Mouse (Mus musculus) intestine, postnatal 0 days (tissue): Measurements from ENCODE around the gene Lamc1. TPM values are rescaled to one million over a fixed set of nuclear protein-coding genes. Genes with fewer than 3 reads are reported as not detected.

Experiments used
- ATAC-seq: fragments of 200-750 bp; cut with Nextera tagmentation; 2 replicates; pipeline ENCODE4 v1.8.0; 2017; ENCODE audit warnings: mild to moderate bottlenecking, moderate TSS enrichment, moderate library complexity
- H3K27ac ChIP-seq: fragments of 300-500 bp; sonication (generic); 2 replicates; pipeline ENCODE4 v1.5.1; 2014; ENCODE audit warnings: mild to moderate bottlenecking, low read depth, low read length, moderate library complexity
- H3K27me3 ChIP-seq: fragments of 300-500 bp; sonication (generic); replicated peaks from 2 replicates; pipeline ENCODE4 v1.6.1; 2014; ENCODE audit warnings: low read length, mixed read lengths; ENCODE audit not compliant: control insufficient read depth, insufficient read depth
- H3K36me3 ChIP-seq: fragments of 300-500 bp; sonication (generic); 2 replicates; pipeline ENCODE4 v1.6.1; 2014; ENCODE audit warnings: mild to moderate bottlenecking, moderate library complexity; ENCODE audit not compliant: control insufficient read depth, insufficient read depth
- H3K4me1 ChIP-seq: fragments of 300-500 bp; sonication (generic); replicated peaks from 2 replicates; pipeline ENCODE4 v1.6.1; 2014; ENCODE audit warnings: antibody characterized with exemption, low read length, mixed read lengths; ENCODE audit not compliant: control insufficient read depth, insufficient read depth
- H3K4me2 ChIP-seq: fragments of 300-500 bp; sonication (generic); replicated peaks from 2 replicates; pipeline ENCODE4 v1.6.1; 2014; ENCODE audit warnings: low read depth, mild to moderate bottlenecking, moderate library complexity
- H3K4me3 ChIP-seq: fragments of 300-500 bp; sonication (generic); 2 replicates; pipeline ENCODE4 v1.5.1; 2014; ENCODE audit warnings: low read depth, low read length
- H3K9ac ChIP-seq: fragments of 300-500 bp; sonication (generic); 2 replicates; pipeline ENCODE4 v1.6.1; 2014; ENCODE audit warnings: mild to moderate bottlenecking, low read depth, low read length
- H3K9me3 ChIP-seq: fragments of 300-500 bp; sonication (generic); 2 replicates; pipeline ENCODE4 v1.6.1; 2016; ENCODE audit warnings: mixed run types; ENCODE audit not compliant: control insufficient read depth
- CTCF ChIP-seq: sonication (generic); IDR thresholded peaks from 2 replicates; pipeline ENCODE4 v1.5.1; 2016; ENCODE audit warnings: low read depth, mild to moderate bottlenecking, control low read depth, antibody characterized with exemption, moderate library complexity
- WGBS: fragments of 180-500 bp; shearing (Covaris S2); extraction: QIAGEN DNeasy Blood & Tissue Kit; methylation state at CpG from one replicate; pipeline ENCODE4 v1.1.7; 2014; 5-methylcytosine and 5-hydroxymethylcytosine counted together
- polyA plus RNA-seq: library from polyadenylated mRNA; unstranded; fragments of >200 nt; fragmentation: Nextera tagmentation; extraction: Ambion mirVana; gene quantifications from 2 replicates; pipeline ENCODE4 v1.2.1, GENCODE M21; 2015

Gene Lamc1
- polyA plus RNA-seq, 1 experiment from 2014 or later: 39.2 TPM

GRCm38 (mm10) chr1:153321404-153321803 lies 11.2 kb downstream of the Lamc1 start:
- Histone ChIP-seq H3K27ac (no peak overlapping the region), H3K36me3 (peaks cover 10% of the 10 kb centered on the region; the same call in 1 of the 2 replicates), H3K4me1 (peaks cover 16% of the 10 kb centered on the region), H3K9me3 (no peaks in the 10 kb centered on the region), H3K4me3 (no peak overlapping the region), H3K9ac (no peak overlapping the region), H3K27me3 (no peaks in the 10 kb centered on the region), H3K4me2 (peak overlapping the region; percentile 37)
- WGBS: 55% methylated on average over 12 of the region's 12 CpGs
- TF ChIP-seq CTCF: no peak
- ATAC-seq: no peak

- H3K9ac ChIP-seq: no peak overlapping the region
- H3K4me2 ChIP-seq: peak overlapping the region; percentile 37
- peaks cover 6% of the 10 kb centered on the region; the same call in 1 of the 2 replicates for H3K36me3 ChIP-seq
- WGBS: 20% methylated on average over 6 of the region's 6 CpGs
- H3K27ac ChIP-seq: no peak overlapping the region
- peaks cover 16% of the 10 kb centered on the region for H3K4me1 ChIP-seq
- H3K9me3 ChIP-seq: no peaks in the 10 kb centered on the region
- no peaks in the 10 kb centered on the region for H3K27me3 ChIP-seq
- no peak overlapping the region for H3K4me3 ChIP-seq
- ATAC-seq: no peak
- TF ChIP-seq CTCF: no peak
These were observed 11.9 kb downstream of the Lamc1 start for GRCm38 (mm10) chr1:153320554-153321147.

GRCm38 (mm10) chr1:153320121-153320520 lies 12.5 kb downstream of the Lamc1 start:
- no peak for TF ChIP-seq CTCF
- 40% methylated on average over 4 of the region's 4 CpGs for WGBS
- H3K27me3 ChIP-seq: no peaks in the 10 kb centered on the region
- H3K36me3 ChIP-seq: peaks cover 3% of the 10 kb centered on the region; the same call in 1 of the 2 replicates
- no peak overlapping the region for H3K27ac ChIP-seq
- H3K4me3 ChIP-seq: no peak overlapping the region
- peak overlapping the region; percentile 37; the same call in 1 of the 2 replicates for H3K4me2 ChIP-seq
- H3K9me3 ChIP-seq: no peaks in the 10 kb centered on the region
- ATAC-seq: no peak
- no peak overlapping the region for H3K9ac ChIP-seq
- peaks cover 16% of the 10 kb centered on the region for H3K4me1 ChIP-seq

- Histone ChIP-seq H3K9ac (no peak overlapping the region), H3K36me3 (peaks cover 3% of the 10 kb centered on the region; the same call in 1 of the 2 replicates), H3K4me1 (peaks cover 16% of the 10 kb centered on the region), H3K27me3 (no peaks in the 10 kb centered on the region), H3K4me3 (no peak overlapping the region), H3K9me3 (no peaks in the 10 kb centered on the region), H3K4me2 (no peak overlapping the region), H3K27ac (no peak overlapping the region)
- 93% methylated on average over 1 of the region's 1 CpGs for WGBS
- no peak for ATAC-seq
- no peak for TF ChIP-seq CTCF
These were observed 13.8 kb downstream of the Lamc1 start for GRCm38 (mm10) chr1:153318741-153319140.

- Histone ChIP-seq H3K4me3 (no peak overlapping the region), H3K27me3 (no peaks in the 10 kb centered on the region), H3K27ac (no peak overlapping the region), H3K36me3 (peaks cover 3% of the 10 kb centered on the region; the same call in 1 of the 2 replicates), H3K9ac (no peak overlapping the region), H3K4me2 (no peak overlapping the region), H3K9me3 (no peaks in the 10 kb centered on the region), H3K4me1 (peaks cover 16% of the 10 kb centered on the region)
- no peak for TF ChIP-seq CTCF
- no peak for ATAC-seq
- 83% methylated on average over 7 of the region's 7 CpGs for WGBS
These were observed 14.3 kb downstream of the Lamc1 start for GRCm38 (mm10) chr1:153318287-153318686.

GRCm38 (mm10) chr1:153317486-153318260 lies 14.9 kb downstream of the Lamc1 start:
- Histone ChIP-seq H3K36me3 (peaks cover 3% of the 10 kb centered on the region; the same call in 1 of the 2 replicates), H3K9ac (no peak overlapping the region), H3K9me3 (no peaks in the 10 kb centered on the region), H3K27me3 (no peaks in the 10 kb centered on the region), H3K4me3 (no peak overlapping the region), H3K27ac (no peak overlapping the region), H3K4me1 (peaks cover 16% of the 10 kb centered on the region), H3K4me2 (no peak overlapping the region)
- no peak for TF ChIP-seq CTCF
- WGBS: 64% methylated on average over 16 of the region's 16 CpGs
- ATAC-seq: no peak
